Mouse (Mus musculus): ENCODE data around the gene Uox. TPM values are rescaled to one million over a fixed set of nuclear protein-coding genes. Genes with fewer than 3 reads are reported as not detected.

Uox gene
- total RNA-seq (2021), result 1 to 10 TPM in 1 of 2 experiments, not detected in 1; 1.9 TPM
- long read RNA-seq, experiment 1, result 0 reads
- long read RNA-seq, experiment 2, result 0 reads

DNA sequence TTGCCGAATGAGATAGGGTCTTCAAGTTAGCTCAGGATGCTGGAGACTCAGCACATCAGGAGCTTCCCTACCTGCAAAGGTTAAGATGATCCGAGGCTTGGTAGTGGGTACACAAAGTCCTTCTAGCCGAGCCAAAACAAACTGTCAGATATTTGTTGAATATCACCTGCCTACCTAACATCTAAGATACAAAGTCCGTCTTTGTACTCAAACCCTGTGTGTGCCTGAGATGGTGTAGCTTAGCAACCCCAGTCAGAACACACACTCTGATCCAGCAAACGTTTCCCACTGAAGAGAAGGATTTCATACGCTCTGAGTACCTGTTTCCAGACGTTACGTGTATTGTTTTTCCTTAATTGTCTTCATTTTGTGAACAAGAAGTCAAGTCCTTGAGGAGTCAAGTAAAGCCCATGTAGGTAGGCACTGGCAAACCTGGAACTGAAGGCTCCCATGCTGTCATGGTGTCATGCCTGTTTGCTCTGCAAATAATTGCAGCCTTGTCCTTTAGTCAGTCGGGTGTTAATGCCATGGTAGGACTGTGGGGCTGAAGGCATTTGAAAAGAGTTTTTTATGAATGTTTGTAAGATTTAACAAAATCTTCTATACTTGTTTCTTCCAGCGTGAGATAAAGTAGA lies at the start of gene Uox:
TSS of gene Uox (plus strand) at position 279 of the 635 bp plus-strand sequence.
- DNase-seq (ENCODE audit: low spot score in 2 of 2), result no peak

DNA sequence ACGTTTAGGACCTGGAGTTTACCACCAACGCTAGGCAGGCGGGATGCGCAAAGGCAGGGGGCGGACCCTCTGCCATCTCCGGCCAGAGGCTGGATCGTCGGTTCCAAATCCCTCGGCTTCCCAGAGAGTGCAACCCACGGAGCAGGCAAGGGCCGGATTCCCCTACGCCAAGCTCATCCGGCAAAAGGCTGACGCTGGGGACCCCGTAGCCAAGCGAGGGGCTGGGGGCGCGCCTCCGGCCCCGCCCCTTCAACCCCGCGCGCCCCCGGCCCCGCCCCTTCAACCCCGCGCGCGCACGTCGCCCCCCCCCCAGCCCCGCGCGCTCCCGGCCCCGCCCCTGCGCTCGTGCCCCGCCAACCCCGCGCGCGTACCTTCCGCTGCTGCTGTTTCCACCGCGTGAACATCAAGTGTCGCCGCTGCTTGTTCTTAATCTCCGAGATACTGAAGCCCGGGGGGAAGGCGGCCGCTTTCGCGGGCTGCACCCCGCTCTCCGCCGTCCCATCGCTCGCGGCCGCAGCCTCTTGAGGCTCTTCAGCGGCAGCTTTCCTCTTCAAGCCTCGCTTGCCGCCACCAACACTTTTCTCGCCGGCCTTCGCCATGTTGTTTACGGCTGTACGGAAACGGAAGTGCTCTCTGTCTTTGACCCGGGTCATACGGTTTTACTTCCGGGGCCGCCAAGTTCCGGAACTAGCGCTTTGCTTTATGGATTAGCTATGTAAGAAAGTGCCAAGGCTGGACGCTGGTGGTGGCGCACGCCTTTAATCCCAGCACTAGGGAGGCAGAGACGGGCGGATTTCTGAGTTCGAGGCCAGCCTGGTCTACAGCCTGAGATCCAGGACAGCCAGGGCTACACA lies 49.2 kb upstream of the Uox start, which contains the start of gene Rpf1:
TSS of gene Rpf1 (minus strand) at position 632 of the 854 bp plus-strand sequence.
- DNase-seq (ENCODE audit: low spot score in 2 of 2), result peak; percentile 69 to 90

DNA sequence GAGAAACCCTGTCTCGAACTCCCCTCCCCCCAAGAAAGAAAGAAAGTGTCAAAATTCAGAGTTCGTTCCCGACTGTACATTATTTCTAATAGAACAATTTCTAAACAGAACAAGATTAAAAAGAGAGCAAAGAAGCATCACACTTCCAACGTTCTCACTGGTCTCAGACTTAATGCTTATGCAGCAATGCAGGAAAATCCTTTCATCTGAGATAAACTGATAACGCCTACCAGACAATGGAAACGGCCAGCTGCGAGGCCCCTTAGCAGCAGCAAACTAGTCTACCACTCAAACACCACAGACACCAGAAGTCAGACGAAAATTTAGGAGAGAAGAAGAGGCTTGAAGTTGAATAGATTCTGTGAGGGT lies 48.6 kb upstream of the Uox start:
- no peak for DNase-seq (ENCODE audit: low spot score in 2 of 2)

DNA sequence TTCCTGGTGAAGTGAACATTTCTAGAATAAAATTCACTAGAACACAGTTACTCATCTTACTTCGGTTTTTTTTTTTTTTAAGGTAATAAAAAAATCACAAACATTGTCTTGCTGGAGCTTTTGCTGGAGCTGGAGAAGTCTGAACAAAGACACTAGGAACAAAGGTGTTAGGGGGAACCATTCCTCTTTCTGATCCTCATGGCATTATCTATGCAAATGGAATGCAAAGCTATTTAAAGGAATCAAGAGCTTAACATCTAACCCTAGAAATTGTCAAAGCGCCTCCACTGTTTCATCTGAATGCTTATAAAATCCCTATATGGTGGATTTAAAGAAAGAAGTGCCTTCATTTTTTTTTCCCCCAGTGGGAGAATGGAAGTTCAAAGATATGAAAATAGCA lies 41.9 kb upstream of the Uox start:
- DNase-seq (ENCODE audit: low spot score in 2 of 2), result no peak

DNA sequence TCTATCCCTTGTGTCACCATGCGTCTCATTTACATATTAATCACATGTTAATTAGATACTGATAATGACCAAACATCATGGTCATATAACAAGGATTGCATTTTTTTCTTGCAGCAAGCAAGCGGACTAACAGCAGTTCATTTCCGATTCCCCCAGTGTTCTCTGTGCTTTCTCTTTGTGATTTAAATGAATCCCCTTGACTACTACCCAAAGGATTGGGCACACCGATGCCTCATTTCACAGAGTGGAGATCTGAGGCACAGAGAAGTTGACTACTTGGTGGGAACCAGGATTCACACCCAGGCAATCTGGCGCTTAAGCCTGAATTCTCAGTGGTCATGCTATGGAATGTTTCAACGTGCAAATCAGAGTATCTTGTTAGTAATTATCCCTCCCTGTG lies 35.2 kb upstream of the Uox start:
- DNase-seq (ENCODE audit: low spot score in 2 of 2), result no peak

- DNase-seq (ENCODE audit: low spot score in 2 of 2), result no peak
Observed at GRCm38 (mm10) chr3:146540521-146541273, 29.5 kb upstream of the Uox start.

DNA sequence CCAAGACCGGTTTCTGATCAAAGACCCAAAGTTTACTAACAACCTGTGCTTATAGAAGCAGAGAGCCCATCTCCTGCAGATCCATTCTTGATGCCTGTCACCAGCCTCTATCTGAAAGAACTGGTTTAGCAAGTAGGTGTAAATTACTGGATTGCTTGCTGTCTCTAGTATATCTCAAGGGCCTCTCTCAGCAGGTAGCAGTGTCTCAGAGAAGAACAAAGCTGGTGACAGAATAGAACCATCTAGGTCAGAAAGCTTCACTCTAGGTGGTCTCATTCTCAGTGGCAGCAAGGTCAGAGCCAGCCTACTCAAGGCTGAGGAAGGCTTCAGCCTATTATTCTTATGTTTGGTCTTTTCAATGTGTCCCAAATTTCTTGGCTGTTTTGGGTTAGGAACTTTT lies 26.6 kb upstream of the Uox start:
- no peak for DNase-seq (ENCODE audit: low spot score in 2 of 2)

DNA sequence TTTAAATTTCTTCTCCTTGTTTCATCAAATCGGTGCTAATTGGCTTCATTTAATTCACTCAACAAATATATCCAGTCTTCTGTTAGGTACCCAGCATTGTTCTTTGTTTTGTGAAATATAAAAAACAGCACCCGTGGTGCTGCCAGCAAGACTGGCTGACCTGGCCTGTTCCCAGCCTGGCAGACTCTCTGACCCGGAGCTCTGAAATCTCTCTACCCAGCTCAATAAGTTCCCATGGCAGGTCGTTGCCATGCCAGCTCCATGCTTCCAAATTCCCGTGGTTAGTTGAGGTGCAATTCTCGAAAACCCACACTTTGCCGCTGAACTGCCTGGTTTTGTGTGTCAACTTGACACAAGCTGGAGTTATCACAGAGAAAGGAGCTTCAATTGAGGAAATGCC lies 15.4 kb upstream of the Uox start:
- no peak for DNase-seq (ENCODE audit: low spot score in 2 of 2)

GRCm38 (mm10) chr3:146556567-146556966 lies 13.7 kb upstream of the Uox start:
- DNase-seq (ENCODE audit: low spot score in 2 of 2), result no peak

DNA sequence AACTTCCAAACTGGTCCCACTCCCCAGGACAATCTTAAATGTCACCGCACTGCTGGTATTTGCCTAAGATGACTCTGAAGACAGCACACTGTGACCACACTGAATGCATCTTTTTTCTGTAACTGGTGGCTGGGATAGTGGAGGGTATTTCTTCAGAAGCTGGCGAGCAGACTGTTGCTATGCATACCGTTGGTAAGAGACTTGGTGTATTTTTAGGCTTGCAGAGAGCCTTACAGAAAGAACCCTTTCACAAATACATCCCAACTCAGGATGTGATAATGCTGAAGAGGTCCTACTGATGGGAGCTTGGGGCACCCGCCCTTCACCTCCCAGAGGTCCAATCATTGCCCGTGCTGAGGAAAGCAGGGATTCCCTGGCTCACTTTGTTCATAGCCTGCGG lies 12.7 kb upstream of the Uox start:
- DNase-seq (ENCODE audit: low spot score in 2 of 2), result no peak

DNA sequence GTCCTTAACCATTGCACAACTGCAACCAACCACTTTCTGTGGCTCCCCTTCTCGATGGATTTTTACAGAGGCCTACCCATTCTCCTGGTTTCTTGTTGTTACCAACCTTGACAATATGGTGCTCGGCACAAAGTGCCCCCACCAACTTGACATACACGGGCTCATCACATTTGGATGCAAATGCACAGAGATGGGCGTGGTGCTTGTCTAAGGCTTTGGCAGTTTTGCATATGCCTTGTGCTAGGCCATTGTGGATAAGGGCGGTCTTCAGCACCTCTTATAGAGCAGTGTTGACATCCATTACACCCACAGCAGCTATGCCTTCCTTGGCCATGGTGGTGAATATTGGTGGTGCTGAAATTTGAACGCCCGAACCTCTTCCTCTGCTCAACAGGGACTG lies 7.3 kb upstream of the Uox start:
- DNase-seq (ENCODE audit: low spot score in 2 of 2), result no peak

DNA sequence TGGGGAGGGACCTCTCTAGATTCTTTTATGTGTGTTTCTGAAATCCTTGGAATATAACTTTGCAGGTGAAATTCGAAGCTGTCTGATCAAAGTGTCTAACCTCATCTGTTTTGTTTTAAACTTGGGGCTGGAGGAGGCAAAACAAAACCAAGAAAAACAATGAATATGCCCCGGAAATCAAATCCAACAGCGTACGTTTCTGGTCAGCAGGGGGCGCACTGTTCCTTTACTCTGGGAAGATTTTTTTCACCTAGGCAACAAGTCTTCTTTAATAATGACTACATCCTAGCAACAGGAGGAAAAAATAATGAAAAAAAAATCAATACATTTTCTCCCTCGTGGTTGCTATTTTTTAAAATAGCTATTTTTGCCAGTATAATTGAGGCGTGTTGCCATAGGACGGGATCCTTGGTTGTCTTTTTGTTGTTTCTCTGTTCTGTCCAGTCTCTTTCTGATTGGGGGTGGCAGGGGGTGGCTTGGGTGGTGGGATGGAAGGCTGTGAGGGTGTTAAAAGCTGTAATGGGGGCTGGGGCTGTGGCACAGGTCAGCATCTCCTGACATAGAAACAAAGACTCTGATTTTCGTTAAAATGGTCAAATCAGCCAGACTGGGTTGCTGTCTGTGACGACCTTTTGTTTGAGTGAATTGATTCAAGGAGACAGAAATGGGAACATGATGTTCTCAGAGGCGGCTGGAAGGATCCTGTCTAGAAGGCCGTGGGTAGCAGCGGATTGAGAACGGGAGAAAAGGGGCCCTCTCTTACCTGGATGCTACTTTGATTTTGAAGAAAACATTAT lies 5.8 kb upstream of the Uox start:
- peak; percentile 50 to 78 for DNase-seq (ENCODE audit: low spot score in 2 of 2)

DNA sequence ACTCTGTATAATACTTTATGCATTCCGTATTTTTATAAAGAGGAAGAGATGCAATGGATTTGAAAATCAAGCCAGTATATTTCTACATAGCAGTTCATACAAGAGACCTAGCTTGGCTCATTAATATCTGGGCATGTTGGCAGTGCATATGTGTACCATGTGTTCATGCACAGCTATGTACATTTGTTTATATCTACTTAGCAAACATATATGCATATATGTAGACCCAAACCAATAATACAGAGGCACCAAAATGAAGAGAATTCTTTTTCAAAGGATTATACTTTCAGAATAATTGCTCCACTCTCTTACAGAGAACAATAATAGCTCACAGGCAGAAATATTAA lies 5.2 kb upstream of the Uox start:
- DNase-seq (ENCODE audit: low spot score in 2 of 2), result no peak

DNA sequence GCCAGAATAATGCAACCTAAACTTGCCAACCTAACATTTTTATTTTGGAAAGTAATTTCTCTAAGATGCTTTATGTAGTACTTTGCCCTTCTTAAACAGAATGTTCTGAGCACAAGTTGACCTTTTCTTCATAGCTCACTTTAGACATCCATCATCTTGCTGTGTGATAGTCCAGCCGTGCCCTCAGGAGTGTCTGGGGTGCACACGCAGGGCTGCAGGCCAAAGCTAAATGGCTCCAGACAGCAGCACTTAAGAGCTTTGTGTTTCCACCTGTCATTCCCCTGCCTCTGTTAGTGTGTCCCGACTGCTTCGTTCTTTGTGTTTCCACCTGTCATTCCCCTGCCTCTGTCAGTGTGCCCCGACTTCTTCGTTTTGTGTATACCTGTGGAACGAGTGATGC lies 2.9 kb upstream of the Uox start:
- DNase-seq (ENCODE audit: low spot score in 2 of 2), result no peak

GRCm38 (mm10) chr3:146567884-146568530 lies 2.2 kb upstream of the Uox start:
- no peak for DNase-seq (ENCODE audit: low spot score in 2 of 2)

- DNase-seq (ENCODE audit: low spot score in 2 of 2), result no peak
Observed at GRCm38 (mm10) chr3:146569594-146569993, 632 bp upstream of the Uox start.

- DNase-seq (ENCODE audit: low spot score in 2 of 2), result no peak
Observed at GRCm38 (mm10) chr3:146570939-146571338, 713 bp downstream of the Uox start.

- DNase-seq (ENCODE audit: low spot score in 2 of 2), result no peak
Observed at GRCm38 (mm10) chr3:146571341-146571740, 1.1 kb downstream of the Uox start.

GRCm38 (mm10) chr3:146577591-146577990 lies 7.4 kb downstream of the Uox start:
- DNase-seq (ENCODE audit: low spot score in 2 of 2), result no peak

DNA sequence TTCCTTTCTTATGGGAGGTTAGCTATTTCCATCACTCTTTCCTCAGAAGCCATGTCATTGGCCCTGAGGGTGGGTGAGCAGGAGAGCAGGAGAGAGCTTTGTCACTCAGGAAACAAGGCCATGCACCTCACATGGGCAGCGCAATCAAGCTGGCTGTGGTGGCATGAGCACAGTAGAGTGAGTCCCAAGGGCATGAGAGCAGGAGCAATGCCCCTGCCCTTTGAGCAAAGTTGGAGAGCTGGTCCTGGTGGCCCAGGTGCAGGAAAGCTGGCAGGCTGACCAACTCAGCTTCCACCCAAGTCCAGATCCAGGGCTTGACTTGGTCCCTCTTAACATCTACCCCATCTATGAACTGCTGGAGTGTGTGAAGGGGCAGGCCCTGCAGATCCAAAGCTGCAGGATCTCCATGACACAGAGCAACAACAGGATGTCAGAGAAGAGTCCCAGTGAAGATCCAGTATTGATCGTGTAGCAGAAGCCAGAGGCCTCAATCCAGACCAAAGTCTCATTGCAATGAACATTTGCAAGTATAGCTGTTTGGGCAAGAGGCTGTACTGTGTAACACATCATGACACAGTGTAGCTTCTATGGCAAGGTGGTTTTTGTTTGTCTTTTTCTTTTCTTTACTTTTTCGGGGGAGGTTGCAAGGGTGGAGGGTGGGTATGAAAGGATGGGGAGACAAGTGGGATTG lies 10.0 kb downstream of the Uox start:
- no peak for DNase-seq (ENCODE audit: low spot score in 2 of 2)

Data from gastrocnemius, postnatal 4 days (tissue).